Mouse (Mus musculus) heart, adult 2 months (tissue): ENCODE measurements around the gene Cox11.

Source experiments
- CTCF ChIP-seq: fragments of 200-600 bp; IDR thresholded peaks from 2 replicates; pipeline ENCODE4 v1.8.1; 2022; ENCODE audit warnings: antibody characterized with exemption, mild to moderate bottlenecking, moderate library complexity
- POLR2A ChIP-seq: fragments of 200-500 bp; IDR thresholded peaks from 2 replicates; pipeline ENCODE4 v1.6.1; 2011; ENCODE audit warnings: mild to moderate bottlenecking, low read depth, low read length, control low read depth; ENCODE audit not compliant: insufficient read depth

DNA sequence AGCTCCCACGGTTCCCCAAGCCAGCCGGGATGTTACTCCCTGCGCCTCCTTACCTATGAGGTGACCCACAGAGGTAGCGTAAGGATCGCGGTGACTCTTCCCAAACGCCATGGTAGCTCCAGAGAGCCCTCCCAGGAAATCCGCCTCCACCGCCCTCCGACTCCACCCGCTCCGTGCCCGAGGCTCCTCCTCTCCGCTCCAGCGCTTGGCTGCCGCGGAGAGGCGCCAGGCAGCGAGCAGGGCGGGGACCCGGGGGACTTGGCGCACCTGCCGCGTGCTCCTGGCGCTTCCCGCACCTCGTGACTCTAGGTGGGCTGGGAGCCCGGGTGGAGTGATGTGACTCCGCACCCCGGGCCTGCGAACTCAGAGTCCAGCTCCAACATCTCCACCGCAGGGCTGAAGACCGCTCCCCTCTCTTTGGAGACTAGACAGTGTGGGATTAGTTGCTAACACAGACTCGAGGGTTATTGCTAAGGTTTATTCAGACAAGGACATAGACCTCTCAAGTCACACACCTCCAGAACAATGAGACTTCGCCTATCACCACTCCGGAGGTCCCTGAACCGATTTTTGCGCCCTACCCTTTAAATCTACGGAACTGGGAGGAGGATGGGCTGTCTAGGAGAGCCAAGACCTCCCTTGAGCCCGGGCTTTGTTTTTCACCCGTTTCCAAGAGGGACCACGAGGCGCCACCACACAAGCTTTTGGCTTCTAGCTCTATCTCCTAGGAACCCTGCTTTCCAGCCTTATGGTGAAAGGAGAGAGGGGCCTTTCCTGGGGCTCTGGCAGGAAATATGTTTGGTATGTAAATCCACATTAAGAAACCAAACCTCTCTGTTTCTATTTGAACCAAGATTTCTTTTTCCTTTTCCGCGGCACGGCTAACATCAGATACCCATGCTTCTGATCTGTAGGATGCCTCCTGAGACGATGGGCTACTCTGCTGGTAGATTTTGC lies 49.8 kb downstream of the Cox11 start, which contains the start of gene Tom1l1:
- TF ChIP-seq POLR2A, result peak; percentile 40; the same call in 1 of the 2 replicates
- no peak for TF ChIP-seq CTCF
